Mouse (Mus musculus) thymus, adult 2 months (tissue): ENCODE measurements at regions not wholly inside any gene's neighbourhood (a gene's known extent, or its start where the extent isn't known, plus 50 kb on each side); places are given as distances from the start of the nearest gene placed in this dataset.

Source experiments
- DNase-seq: peaks from one replicate; pipeline ENCODE4 v3.0.0; 2021
- H3K27ac ChIP-seq: fragments of 200-500 bp; 2 replicates; pipeline ENCODE4 v1.5.1; 2012; ENCODE audit warnings: low read length, control low read depth; ENCODE audit not compliant: control insufficient read depth, insufficient read depth
- H3K27me3 ChIP-seq: fragments of 200-500 bp; 2 replicates; pipeline ENCODE4 v1.6.1; 2012; ENCODE audit warnings: mild to moderate bottlenecking, low read length, moderate library complexity, mixed read lengths; ENCODE audit not compliant: control insufficient read depth, insufficient read depth
- H3K36me3 ChIP-seq: fragments of 200-500 bp; 2 replicates; pipeline ENCODE4 v1.6.1; 2012; ENCODE audit warnings: mild to moderate bottlenecking, low read length, moderate library complexity; ENCODE audit not compliant: control insufficient read depth, insufficient read depth
- H3K4me1 ChIP-seq: fragments of 200-500 bp; replicated peaks from 2 replicates; pipeline ENCODE4 v1.6.1; 2012; ENCODE audit warnings: low read length; ENCODE audit not compliant: control insufficient read depth, insufficient read depth
- H3K4me3 ChIP-seq: fragments of 200-500 bp; 2 replicates; pipeline ENCODE4 v1.5.1; 2012; ENCODE audit warnings: mild to moderate bottlenecking, low read length, control low read depth, moderate library complexity; ENCODE audit not compliant: control insufficient read depth, insufficient read depth
- CTCF ChIP-seq: fragments of 200-500 bp; IDR thresholded peaks from 2 replicates; pipeline ENCODE4 v1.5.1; 2012; ENCODE audit warnings: mild to moderate bottlenecking, control low read depth, low read length, moderate library complexity, borderline replicate concordance; ENCODE audit not compliant: control insufficient read depth, poor library complexity, insufficient read depth; ENCODE audit errors: extremely low read depth
- POLR2A ChIP-seq: fragments of 200-500 bp; IDR thresholded peaks from 2 replicates; pipeline ENCODE4 v1.6.1; 2012; ENCODE audit warnings: mild to moderate bottlenecking, low read length, control low read depth, moderate library complexity; ENCODE audit not compliant: control insufficient read depth, poor library complexity, insufficient read depth; ENCODE audit errors: extremely low read depth
- WGBS: fragments of 180-500 bp; shearing (Covaris S2); methylation state at CpG from one replicate; pipeline ENCODE4 v1.1.7; 2018; 5-methylcytosine and 5-hydroxymethylcytosine counted together

GRCm38 (mm10) chr2:94233597-94233996, 75.8 kb upstream of the Hsd17b12 start:
- 65% methylated on average over 7 of the region's 7 CpGs for WGBS
- DNase-seq = no peak

GRCm38 (mm10) chr2:94219421-94219820, 61.7 kb upstream of the Hsd17b12 start:
- no peak for DNase-seq
- 78% methylated on average over 5 of the region's 5 CpGs for WGBS
- Histone ChIP-seq H3K27me3 (no peaks in the 10 kb centered on the region), H3K36me3 (no peaks in the 10 kb centered on the region), H3K4me1 (no peaks in the 10 kb centered on the region), H3K27ac (no peak overlapping the region), H3K4me3 (no peak overlapping the region)
- TF ChIP-seq POLR2A (no peak), CTCF (no peak)

More at GRCm38 (mm10) chr2:94233597-94233996, 75.8 kb upstream of the Hsd17b12 start:
- no peaks in the 10 kb centered on the region for H3K27me3 ChIP-seq
- no peaks in the 10 kb centered on the region for H3K36me3 ChIP-seq
- no peaks in the 10 kb centered on the region for H3K4me1 ChIP-seq
- H3K27ac ChIP-seq = no peak overlapping the region
- no peak for TF ChIP-seq POLR2A
- TF ChIP-seq CTCF = no peak
- H3K4me3 ChIP-seq = no peak overlapping the region

- H3K36me3 ChIP-seq = no peaks in the 10 kb centered on the region
- H3K27ac ChIP-seq = no peak overlapping the region
- no peak for DNase-seq
- TF ChIP-seq CTCF = no peak
- no peak for TF ChIP-seq POLR2A
- H3K4me1 ChIP-seq = no peaks in the 10 kb centered on the region
- H3K27me3 ChIP-seq = no peaks in the 10 kb centered on the region
- 87% methylated on average over 3 of the region's 3 CpGs for WGBS
- no peak overlapping the region for H3K4me3 ChIP-seq
Measured at GRCm38 (mm10) chr2:94217481-94217880, 59.7 kb upstream of the Hsd17b12 start.

DNA sequence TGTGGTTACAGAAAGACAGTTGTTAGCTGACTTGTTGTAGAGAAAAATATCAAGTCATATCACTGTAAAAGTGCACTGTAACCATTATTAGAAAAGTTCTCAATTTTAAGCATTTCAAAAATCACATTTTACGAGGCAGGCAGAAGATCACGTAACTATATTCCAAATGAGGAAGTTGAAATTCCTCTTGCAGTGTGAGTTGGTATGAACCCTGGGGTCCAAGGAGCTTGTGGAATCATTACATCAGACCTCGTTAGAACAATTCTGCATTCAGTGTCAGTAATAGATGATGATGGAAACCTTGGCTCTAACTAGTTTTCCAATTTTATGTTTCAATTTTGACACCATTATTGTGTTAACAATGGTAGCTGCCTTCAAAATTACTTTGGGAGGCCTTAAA, 57.7 kb upstream of the Hsd17b12 start:
- TF ChIP-seq CTCF (no peak), POLR2A (no peak)
- 30% methylated on average over 3 of the region's 3 CpGs for WGBS
- DNase-seq = no peak

More for the DNA sequence above, 57.7 kb upstream of the Hsd17b12 start:
- Histone ChIP-seq H3K4me1 (no peaks in the 10 kb centered on the region), H3K27me3 (no peaks in the 10 kb centered on the region), H3K36me3 (no peaks in the 10 kb centered on the region), H3K4me3 (no peak overlapping the region), H3K27ac (no peak overlapping the region)
